Mouse (Mus musculus): ENCODE data around the gene Tmem189.

GRCm38 (mm10) chr2:167739030-167739429 is 49.4 kb upstream of the Tmem189 start:
- TF ChIP-seq CTCF (IDR thresholded peaks at IDR 0.05; ENCODE audit: extremely low read depth, insufficient read depth, low read length): no peak
- TF ChIP-seq POLR2A (IDR thresholded peaks at IDR 0.05; ENCODE audit: extremely low read depth, insufficient read depth, low read length): no peak
